Mouse (Mus musculus) limb, embryonic 15.5 days (tissue): ENCODE data around the gene Bdkrb1. TPM values are rescaled to one million over a fixed set of nuclear protein-coding genes. Genes with fewer than 3 reads are reported as not detected.

Experiments
- ATAC-seq: fragments of 200-750 bp; cut with Nextera tagmentation; 2 replicates; pipeline ENCODE4 v1.8.0; 2017; ENCODE audit warnings: low read depth, moderate TSS enrichment; ENCODE audit not compliant: insufficient number of reproducible peaks, low FRiP score, low TSS enrichment
- H3K27ac ChIP-seq: fragments of 300-500 bp; sonication (generic); 2 replicates; pipeline ENCODE4 v1.5.1; 2015; ENCODE audit warnings: moderate library complexity, mild to moderate bottlenecking, inconsistent platforms
- H3K27me3 ChIP-seq: fragments of 300-500 bp; sonication (generic); 2 replicates; pipeline ENCODE4 v1.6.1; 2015; ENCODE audit warnings: inconsistent platforms
- H3K36me3 ChIP-seq: fragments of 300-500 bp; sonication (generic); 2 replicates; pipeline ENCODE4 v1.6.1; 2015; ENCODE audit warnings: inconsistent platforms
- H3K4me1 ChIP-seq: fragments of 300-500 bp; sonication (generic); 2 replicates; pipeline ENCODE4 v1.6.1; 2015; ENCODE audit warnings: inconsistent platforms
- H3K4me2 ChIP-seq: fragments of 300-500 bp; sonication (generic); 2 replicates; pipeline ENCODE4 v1.6.1; 2015; ENCODE audit warnings: mild to moderate bottlenecking, inconsistent platforms
- H3K4me3 ChIP-seq: fragments of 300-500 bp; sonication (generic); 2 replicates; pipeline ENCODE4 v1.5.1; 2015; ENCODE audit warnings: mild to moderate bottlenecking, inconsistent platforms
- H3K9ac ChIP-seq: fragments of 300-500 bp; sonication (generic); 2 replicates; pipeline ENCODE4 v1.6.1; 2015; ENCODE audit warnings: inconsistent platforms
- H3K9me3 ChIP-seq: fragments of 300-500 bp; sonication (generic); 2 replicates; pipeline ENCODE4 v1.6.1; 2016; ENCODE audit warnings: inconsistent platforms
- WGBS: fragments of 180-500 bp; shearing (Covaris S2); methylation state at CpG from one replicate; pipeline ENCODE4 v1.1.7; 2015; 5-methylcytosine and 5-hydroxymethylcytosine counted together
- polyA plus RNA-seq: library from polyadenylated mRNA; unstranded; fragments of >200 nt; fragmentation: Nextera tagmentation; extraction: Ambion mirVana; gene quantifications from 2 replicates; pipeline ENCODE4 v1.2.1, GENCODE M21; 2015

Bdkrb1 gene
- polyA plus RNA-seq, 1 experiment from 2014 or later: not detected

DNA sequence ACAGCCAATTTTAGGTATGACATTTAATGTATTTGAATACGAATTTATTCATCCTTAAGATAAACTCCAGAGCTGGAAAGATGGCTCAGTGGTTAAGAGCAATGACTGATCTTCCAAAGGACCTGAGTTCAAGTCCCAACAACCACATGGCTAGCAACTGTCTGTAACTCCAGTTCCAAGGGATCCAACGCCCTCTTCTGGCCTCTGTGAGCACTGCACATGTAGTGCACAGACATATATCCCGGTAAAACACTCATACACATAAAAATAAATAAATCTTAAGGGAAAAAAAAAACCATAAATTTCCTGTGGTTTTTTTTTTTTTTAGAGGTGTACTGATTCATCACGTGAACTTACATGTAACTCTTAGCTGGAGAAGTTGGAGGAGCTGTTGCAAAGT, 34.7 kb downstream of the Bdkrb1 start:
- no peaks in the 10 kb centered on the region for H3K4me1 ChIP-seq
- no peaks in the 10 kb centered on the region for H3K27me3 ChIP-seq
- 76% methylated on average over 4 of the region's 4 CpGs for WGBS
- no peak overlapping the region for H3K4me3 ChIP-seq
- H3K36me3 ChIP-seq: peaks cover 96% of the 10 kb centered on the region
- H3K27ac ChIP-seq: no peak overlapping the region
- no peak overlapping the region for H3K9ac ChIP-seq
- H3K4me2 ChIP-seq: no peak overlapping the region
- no peaks in the 10 kb centered on the region for H3K9me3 ChIP-seq
- no peak for ATAC-seq

DNA sequence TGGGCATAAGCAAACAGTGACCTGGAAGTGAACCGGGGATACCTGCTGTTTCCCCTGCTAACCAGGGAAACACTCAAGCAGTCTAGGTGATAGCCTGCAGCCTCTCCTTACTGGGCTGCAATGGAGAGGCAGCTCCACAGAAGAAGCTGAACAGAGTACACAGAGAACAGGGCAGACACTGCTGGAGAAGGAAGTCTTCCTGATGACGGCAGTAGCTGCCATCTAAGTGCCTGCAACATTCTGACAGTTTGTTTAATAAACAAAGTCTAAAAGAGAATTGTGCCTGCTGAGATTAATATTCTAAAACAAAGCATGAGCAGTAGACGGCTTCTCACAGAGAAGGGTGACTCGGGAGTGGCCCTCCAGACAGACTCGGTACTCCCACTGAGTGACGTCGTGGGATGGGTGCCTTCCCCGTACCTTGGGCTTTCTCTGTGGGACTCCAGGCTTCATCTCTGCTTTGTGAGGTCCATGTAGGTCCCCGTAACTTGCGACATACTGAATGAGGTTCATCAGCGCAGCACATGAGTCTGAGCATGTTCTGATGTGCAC, 40.0 kb downstream of the Bdkrb1 start:
- ATAC-seq: no peak
- no peaks in the 10 kb centered on the region for H3K4me1 ChIP-seq
- H3K27me3 ChIP-seq: no peaks in the 10 kb centered on the region
- no peaks in the 10 kb centered on the region for H3K9me3 ChIP-seq
- H3K9ac ChIP-seq: no peak overlapping the region
- H3K4me3 ChIP-seq: no peak overlapping the region
- H3K4me2 ChIP-seq: no peak overlapping the region
- no peak overlapping the region for H3K27ac ChIP-seq
- 95% methylated on average over 11 of the region's 11 CpGs for WGBS
- peaks cover 97% of the 10 kb centered on the region for H3K36me3 ChIP-seq

Other genes starting within 250 kb of the Bdkrb1 start
- gene D430019H16Rik, start 149.2 kb upstream of the Bdkrb1 start, polyA plus RNA-seq: 1.4 and 2.0 TPM in 2 replicates
- 3.8 and 4.6 TPM in 2 replicates for gene Bdkrb2, start 39.9 kb upstream of the Bdkrb1 start, polyA plus RNA-seq
- gene Gskip, start 81.7 kb downstream of the Bdkrb1 start, polyA plus RNA-seq: 32.3 and 34.0 TPM in 2 replicates
- 12.9 and 13.6 TPM in 2 replicates for gene Atg2b, start 82.1 kb downstream of the Bdkrb1 start, polyA plus RNA-seq
- 0.07 and 0.09 TPM in 2 replicates for gene Ak7, start 102.9 kb downstream of the Bdkrb1 start, polyA plus RNA-seq
- 184 and 185 TPM in 2 replicates for gene Papola, start 181.6 kb downstream of the Bdkrb1 start, polyA plus RNA-seq